Mouse (Mus musculus) stomach, postnatal 0 days (tissue): ENCODE results near the gene Gna14. TPM values are rescaled to one million over a fixed set of nuclear protein-coding genes. Genes with fewer than 3 reads are reported as not detected.

Experiments used
- ATAC-seq: fragments of 200-750 bp; cut with Nextera tagmentation; 2 replicates; pipeline ENCODE4 v1.8.0; 2017; ENCODE audit not compliant: low FRiP score, low TSS enrichment
- DNase-seq: peaks from one replicate; pipeline ENCODE4 v3.0.0-alpha.2; 2016; ENCODE audit warnings: low spot score
- H3K27ac ChIP-seq: fragments of 300-500 bp; sonication (generic); replicated peaks from 2 replicates; pipeline ENCODE4 v1.5.1; 2014; ENCODE audit warnings: mild to moderate bottlenecking, control low read depth
- H3K27me3 ChIP-seq: fragments of 300-500 bp; sonication (generic); 2 replicates; pipeline ENCODE4 v1.6.1; 2014; ENCODE audit warnings: low read length; ENCODE audit not compliant: control insufficient read depth, insufficient read depth
- H3K36me3 ChIP-seq: fragments of 300-500 bp; sonication (generic); 2 replicates; pipeline ENCODE4 v1.6.1; 2014; ENCODE audit warnings: low read length, mixed read lengths; ENCODE audit not compliant: control insufficient read depth, insufficient read depth
- H3K4me1 ChIP-seq: fragments of 300-500 bp; sonication (generic); replicated peaks from 2 replicates; pipeline ENCODE4 v1.6.1; 2014; ENCODE audit warnings: antibody characterized with exemption; ENCODE audit not compliant: control insufficient read depth, insufficient read depth
- H3K4me2 ChIP-seq: fragments of 300-500 bp; sonication (generic); replicated peaks from 2 replicates; pipeline ENCODE4 v1.6.1; 2014; ENCODE audit warnings: low read depth, mild to moderate bottlenecking, control low read depth, moderate library complexity
- H3K4me3 ChIP-seq: fragments of 300-500 bp; sonication (generic); 2 replicates; pipeline ENCODE4 v1.5.1; 2014; ENCODE audit warnings: low read depth, low read length, control low read depth
- H3K9ac ChIP-seq: fragments of 300-500 bp; sonication (generic); 2 replicates; pipeline ENCODE4 v1.6.1; 2014; ENCODE audit warnings: mild to moderate bottlenecking, low read length, control low read depth, mixed read lengths
- H3K9me3 ChIP-seq: fragments of 300-500 bp; sonication (generic); 2 replicates; pipeline ENCODE4 v1.6.1; 2016; ENCODE audit warnings: low read length; ENCODE audit not compliant: control insufficient read depth
- CTCF ChIP-seq: IDR thresholded peaks from 2 replicates; pipeline ENCODE4 v1.5.1; 2016; ENCODE audit warnings: antibody characterized with exemption, low read depth, mild to moderate bottlenecking, moderate library complexity
- EP300 ChIP-seq: optimal IDR thresholded peaks from 2 replicates; pipeline ENCODE3; 2016; ENCODE audit warnings: antibody characterized with exemption
- WGBS: fragments of 180-500 bp; shearing (Covaris S2); extraction: QIAGEN DNeasy Blood & Tissue Kit; methylation state at CpG from one replicate; pipeline ENCODE4 v1.1.7; 2014; 5-methylcytosine and 5-hydroxymethylcytosine counted together
- polyA plus RNA-seq: library from polyadenylated mRNA; unstranded; fragments of >200 nt; fragmentation: Nextera tagmentation; extraction: Ambion mirVana; gene quantifications from 2 replicates; pipeline ENCODE4 v1.2.1, GENCODE M21; 2015

Gene Gna14
- polyA plus RNA-seq, 1 experiment from 2014 or later, result 11.7 TPM

DNA sequence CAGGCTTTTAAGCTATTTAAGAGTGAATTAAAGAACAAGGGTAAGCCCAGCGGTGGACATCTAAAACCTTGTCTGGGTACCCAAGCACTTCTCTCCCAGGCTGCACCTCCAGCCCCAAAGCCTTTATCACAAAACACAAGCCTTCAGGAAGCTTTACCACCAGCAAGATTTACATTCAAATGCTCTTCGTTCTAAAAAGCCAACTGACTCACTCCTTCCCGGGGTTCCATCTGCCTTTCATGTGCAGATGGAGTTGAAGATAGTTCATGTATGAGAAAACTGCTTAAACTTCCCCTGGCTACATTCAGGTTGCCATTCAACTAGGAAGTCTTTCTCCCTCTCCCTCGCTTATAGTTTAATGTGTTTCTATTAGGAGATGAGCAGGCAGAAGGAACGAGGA lies 23.8 kb downstream of the Gna14 start:
- no peaks in the 10 kb centered on the region for H3K9me3 ChIP-seq
- no peaks in the 10 kb centered on the region for H3K27me3 ChIP-seq
- no peaks in the 10 kb centered on the region for H3K4me1 ChIP-seq
- TF ChIP-seq EP300, result no peak
- TF ChIP-seq CTCF, result no peak
- H3K36me3 ChIP-seq, result no peaks in the 10 kb centered on the region
- no peak overlapping the region for H3K4me3 ChIP-seq
- no peak for DNase-seq
- ATAC-seq, result no peak
- no peak overlapping the region for H3K4me2 ChIP-seq
- no peak overlapping the region for H3K9ac ChIP-seq
- WGBS, result 67% methylated on average over 5 of the region's 5 CpGs
- H3K27ac ChIP-seq, result no peak overlapping the region

DNA sequence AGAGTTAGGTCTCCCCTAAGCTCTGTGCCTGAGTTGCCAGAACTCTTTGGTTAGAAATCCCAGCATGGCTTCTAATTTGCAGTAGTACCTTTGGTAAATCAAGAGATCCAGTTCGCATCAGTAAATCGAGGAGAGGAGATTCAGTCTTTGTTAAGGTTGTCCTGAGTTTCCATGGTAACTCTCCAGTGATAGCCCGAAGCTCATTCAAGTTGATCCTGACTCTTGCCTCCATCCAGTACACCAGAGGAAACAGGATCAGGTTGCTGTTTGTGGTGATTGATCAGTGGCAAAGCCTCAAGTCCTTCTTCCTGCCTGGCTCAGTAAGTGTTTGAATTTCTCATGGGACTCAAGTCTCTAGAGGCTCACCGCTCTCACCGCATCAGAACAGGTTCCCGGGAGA lies 24.7 kb downstream of the Gna14 start:
- Histone ChIP-seq H3K36me3 (no peaks in the 10 kb centered on the region), H3K27me3 (no peaks in the 10 kb centered on the region), H3K4me2 (no peak overlapping the region), H3K27ac (no peak overlapping the region), H3K4me1 (no peaks in the 10 kb centered on the region), H3K4me3 (no peak overlapping the region), H3K9ac (no peak overlapping the region), H3K9me3 (no peaks in the 10 kb centered on the region)
- TF ChIP-seq CTCF (no peak), EP300 (no peak)
- WGBS, result 75% methylated on average over 6 of the region's 6 CpGs
- no peak for ATAC-seq
- DNase-seq, result no peak

DNA sequence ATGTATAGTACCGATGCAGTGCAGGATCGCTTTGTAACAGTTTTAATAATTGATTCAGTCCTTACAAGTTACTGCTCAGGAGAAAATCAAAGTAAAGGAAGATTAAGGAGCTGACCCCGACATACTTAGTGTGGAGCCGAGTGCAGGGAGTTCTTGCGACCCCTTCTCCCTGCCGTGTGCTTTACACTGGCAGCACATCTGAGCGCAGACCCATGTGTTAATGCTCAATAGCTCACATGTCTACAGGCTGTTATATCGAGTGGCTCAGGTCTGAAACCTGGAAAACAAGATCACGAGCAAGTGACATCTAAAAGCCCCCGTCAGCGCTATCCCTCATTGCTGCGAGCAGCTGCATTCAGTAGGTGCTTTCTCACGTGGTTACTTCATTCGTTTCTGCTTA lies 25.3 kb downstream of the Gna14 start:
- Histone ChIP-seq H3K27me3 (no peaks in the 10 kb centered on the region), H3K4me1 (no peaks in the 10 kb centered on the region), H3K9me3 (no peaks in the 10 kb centered on the region), H3K36me3 (no peaks in the 10 kb centered on the region), H3K4me3 (no peak overlapping the region), H3K4me2 (no peak overlapping the region), H3K27ac (no peak overlapping the region), H3K9ac (no peak overlapping the region)
- WGBS, result 88% methylated on average over 14 of the region's 14 CpGs
- TF ChIP-seq EP300 (no peak), CTCF (no peak)
- DNase-seq (no peak), ATAC-seq (no peak)

DNA sequence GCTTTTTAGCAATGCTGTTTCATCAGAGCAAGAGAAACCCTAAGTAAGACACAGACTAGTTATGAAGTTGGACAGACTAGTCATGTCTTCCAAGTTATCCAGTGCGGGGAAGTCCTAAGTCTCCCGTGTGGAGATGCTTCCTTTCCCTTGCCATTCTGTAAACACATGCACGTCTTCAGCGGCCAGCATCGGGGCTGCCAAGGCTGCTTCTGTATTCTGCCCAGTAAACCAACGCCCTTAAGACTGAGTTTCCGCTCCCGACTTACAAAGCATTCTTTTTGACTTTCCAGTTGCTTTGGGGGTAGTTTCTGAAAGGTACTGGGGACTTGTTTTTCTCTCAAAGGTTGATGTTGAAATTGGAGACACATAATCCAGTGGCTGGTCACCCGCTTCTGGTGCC lies 26.9 kb downstream of the Gna14 start:
- ATAC-seq, result no peak
- H3K9me3 ChIP-seq, result no peaks in the 10 kb centered on the region
- 60% methylated on average over 9 of the region's 9 CpGs for WGBS
- no peak overlapping the region for H3K27ac ChIP-seq
- H3K36me3 ChIP-seq, result no peaks in the 10 kb centered on the region
- TF ChIP-seq CTCF (no peak), EP300 (no peak)
- no peak overlapping the region for H3K9ac ChIP-seq
- H3K4me3 ChIP-seq, result no peak overlapping the region
- H3K4me1 ChIP-seq, result no peaks in the 10 kb centered on the region
- no peak overlapping the region for H3K4me2 ChIP-seq
- DNase-seq, result no peak
- H3K27me3 ChIP-seq, result no peaks in the 10 kb centered on the region

DNA sequence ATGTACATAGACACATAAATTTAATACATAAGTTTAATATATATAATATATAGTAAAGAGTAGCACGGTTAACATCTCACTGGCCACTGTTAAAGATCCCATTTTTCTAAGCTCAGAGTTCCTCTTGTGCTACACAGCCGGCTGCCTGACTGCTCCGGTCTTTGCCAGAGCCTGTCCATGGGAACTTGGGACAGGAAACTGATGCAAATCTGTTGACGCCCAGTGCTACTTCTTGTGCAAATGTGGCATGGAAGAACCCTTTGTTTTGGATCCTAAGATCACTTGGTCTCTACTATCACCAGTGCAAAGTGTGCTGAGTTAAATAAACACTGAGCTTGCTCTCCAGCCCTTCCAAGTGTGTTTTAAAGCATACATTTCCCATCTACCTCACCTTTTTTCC lies 29.2 kb downstream of the Gna14 start:
- no peak for TF ChIP-seq CTCF
- no peak overlapping the region for H3K4me3 ChIP-seq
- H3K4me1 ChIP-seq, result no peaks in the 10 kb centered on the region
- no peaks in the 10 kb centered on the region for H3K36me3 ChIP-seq
- H3K9me3 ChIP-seq, result no peaks in the 10 kb centered on the region
- H3K27me3 ChIP-seq, result no peaks in the 10 kb centered on the region
- ATAC-seq, result no peak
- no peak for DNase-seq
- 45% methylated on average over 4 of the region's 4 CpGs for WGBS
- H3K4me2 ChIP-seq, result no peak overlapping the region
- H3K27ac ChIP-seq, result no peak overlapping the region
- no peak overlapping the region for H3K9ac ChIP-seq

DNA sequence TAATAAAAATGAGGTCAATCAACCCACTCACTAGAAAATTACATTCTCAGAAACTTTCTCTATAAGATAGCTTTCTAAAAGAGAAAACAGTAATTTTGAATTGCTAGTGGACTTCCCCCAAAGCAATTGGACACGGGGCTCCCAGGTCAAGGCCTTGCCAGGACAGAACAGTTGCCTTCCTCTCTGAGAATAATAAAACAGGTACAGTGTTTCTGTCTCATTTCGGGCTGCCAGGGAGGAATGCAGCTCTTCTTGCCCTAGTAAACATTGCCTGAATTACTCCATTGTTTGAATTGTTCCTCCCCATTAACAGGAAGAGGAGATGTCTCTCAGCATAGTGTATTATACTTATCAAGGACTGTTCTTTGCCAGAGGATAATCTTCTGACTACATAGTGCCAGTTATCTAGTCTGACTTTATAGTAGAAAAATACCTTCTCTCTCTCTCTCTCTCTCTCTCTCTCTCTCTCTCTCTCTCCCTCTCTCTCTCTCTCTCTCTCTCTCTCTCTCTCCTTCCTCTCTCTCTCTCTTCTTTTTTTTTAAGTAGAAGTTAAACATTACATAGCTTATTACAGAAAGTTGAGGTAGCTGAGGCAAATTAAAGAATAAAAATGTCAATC lies 33.3 kb downstream of the Gna14 start:
- DNase-seq, result no peak
- Histone ChIP-seq H3K27ac (no peak overlapping the region), H3K36me3 (no peaks in the 10 kb centered on the region), H3K9me3 (0 out of 2 replicates have a peak, but pooled peaks cover 3% of the 10 kb centered on the region), H3K9ac (no peak overlapping the region), H3K27me3 (no peaks in the 10 kb centered on the region), H3K4me3 (no peak overlapping the region), H3K4me2 (no peak overlapping the region), H3K4me1 (no peaks in the 10 kb centered on the region)
- TF ChIP-seq EP300 (no peak), CTCF (no peak)
- 33% methylated on average over 2 of the region's 2 CpGs for WGBS
- no peak for ATAC-seq
